Mouse (Mus musculus) layer of hippocampus, adult 9-10 months (tissue): ENCODE measurements around the gene Isyna1.

Experiments
- DNase-seq: peaks from one replicate; pipeline ENCODE4 v3.0.0; 2022; ENCODE audit warnings: low spot score

The Isyna1 gene

DNA sequence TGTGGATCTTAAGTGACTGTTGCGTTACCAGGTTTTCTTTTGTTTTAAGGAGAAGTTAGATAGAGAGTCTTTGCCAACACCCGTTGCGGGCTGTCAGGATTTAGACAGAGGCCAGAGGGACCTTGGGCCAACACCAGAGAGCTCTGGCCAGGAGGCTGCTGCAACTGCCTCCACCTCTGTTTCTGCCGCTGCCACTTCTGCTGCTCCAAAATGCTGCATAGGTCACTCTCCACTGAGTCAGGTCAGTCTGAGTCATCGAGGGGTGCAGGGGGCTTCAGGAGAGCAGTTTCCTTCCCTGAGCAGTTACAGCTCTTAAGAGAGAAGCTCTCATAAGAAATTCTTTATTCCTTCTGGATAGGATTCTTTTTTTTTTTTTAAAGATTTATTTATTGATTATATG, 32.9 kb downstream of the Isyna1 start:
- no peak for DNase-seq

- no peak for DNase-seq
These were observed 34.9 kb downstream of the Isyna1 start for GRCm38 (mm10) chr8:70628986-70629490.

GRCm38 (mm10) chr8:70629574-70630531, 35.7 kb downstream of the Isyna1 start:
- peak; percentile 89 for DNase-seq

DNA sequence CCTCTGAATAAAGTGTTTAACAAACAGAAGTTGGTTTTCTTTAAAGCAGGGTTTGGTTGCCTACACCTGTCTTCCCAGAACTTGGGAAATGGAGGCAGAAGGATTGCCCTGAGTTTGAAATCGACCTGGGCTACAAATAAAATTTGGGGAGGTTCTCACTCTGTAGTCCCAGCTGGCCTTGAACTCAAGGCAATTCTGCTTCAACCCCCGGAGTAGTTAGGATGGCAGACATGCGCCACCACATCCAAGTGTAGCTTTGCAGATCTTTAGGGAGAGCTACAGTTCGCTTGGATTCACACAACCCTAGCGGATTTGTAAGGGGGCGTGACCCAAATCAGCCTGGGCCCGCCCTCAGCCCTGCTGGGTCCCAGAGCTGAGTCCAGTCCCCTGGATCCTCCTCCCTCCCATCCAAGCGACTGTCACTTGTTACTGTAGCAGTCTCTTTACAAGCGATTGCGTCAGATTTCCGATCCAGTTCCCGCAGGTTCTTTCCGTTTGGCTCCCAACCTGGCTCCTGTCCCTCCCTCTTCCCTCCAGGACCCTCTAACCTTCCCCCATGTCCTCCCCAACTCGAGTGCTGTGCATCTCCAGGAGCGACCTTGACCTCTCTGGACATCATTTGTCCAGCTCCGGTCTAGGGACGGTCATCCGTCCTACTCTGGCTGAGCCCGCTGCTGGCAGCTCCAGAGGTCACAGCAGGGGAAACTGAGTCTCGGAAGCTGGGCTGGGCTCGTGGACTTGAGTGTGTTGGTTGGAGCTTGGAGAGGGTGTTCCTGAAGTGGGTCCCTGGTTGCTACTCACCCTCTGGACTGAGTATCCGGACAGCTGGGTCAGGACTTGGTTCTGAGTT, 36.6 kb downstream of the Isyna1 start:
- no peak for DNase-seq

DNA sequence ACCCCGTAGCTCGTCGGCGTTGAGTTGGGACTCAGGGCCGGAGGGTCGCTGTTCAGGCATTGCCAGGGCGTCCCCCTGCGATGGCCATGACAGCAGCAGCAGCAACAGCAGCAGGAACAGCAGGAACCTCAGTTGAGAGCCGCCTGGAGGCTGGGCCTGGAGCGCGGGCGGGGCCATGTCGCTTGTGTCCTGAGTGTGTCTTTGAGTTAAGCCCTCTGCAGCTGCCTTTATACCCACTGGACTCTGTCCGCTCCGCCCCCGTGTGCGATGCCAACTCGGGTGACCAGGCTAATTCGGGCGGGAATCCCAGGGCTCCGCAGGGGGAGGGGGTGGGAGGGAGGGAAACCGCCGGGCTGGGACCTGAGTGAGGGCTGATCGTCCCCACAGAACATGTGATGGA, 37.3 kb downstream of the Isyna1 start:
- DNase-seq: no peak

DNA sequence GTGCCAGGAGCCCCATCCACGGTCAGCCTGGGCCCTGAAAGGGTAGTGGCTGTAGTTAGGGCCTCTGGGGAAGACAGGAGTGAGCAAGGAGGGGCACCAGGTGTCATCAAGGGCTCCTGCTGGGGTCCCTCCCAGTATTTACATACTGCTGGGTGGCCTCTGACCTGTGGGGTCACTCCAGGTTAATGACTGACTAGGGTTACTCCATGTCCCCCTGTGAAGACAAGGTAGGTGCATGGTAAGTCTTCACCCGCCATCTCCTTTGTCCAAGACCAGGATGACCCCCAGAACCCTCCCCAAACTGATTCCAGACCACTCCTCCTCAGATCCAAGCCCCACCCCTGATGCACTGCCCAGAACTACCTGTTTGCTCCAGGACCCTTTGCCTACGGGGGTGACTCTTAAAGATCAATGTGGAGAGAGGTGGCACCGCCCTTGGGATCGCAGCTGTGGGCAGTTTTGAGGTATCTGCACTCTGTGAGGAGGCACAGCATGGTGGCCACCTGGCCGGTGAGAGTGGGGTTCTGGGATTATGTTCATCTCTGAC, 38.2 kb downstream of the Isyna1 start, which contains the start of gene Gdf15:
Gene Gdf15, minus strand, starts transcription at position 111 of the 547 bp plus-strand sequence.
- DNase-seq: no peak

GRCm38 (mm10) chr8:70634066-70634465, 39.9 kb downstream of the Isyna1 start:
- no peak for DNase-seq

GRCm38 (mm10) chr8:70635527-70635926, 41.4 kb downstream of the Isyna1 start:
- DNase-seq: no peak

DNA sequence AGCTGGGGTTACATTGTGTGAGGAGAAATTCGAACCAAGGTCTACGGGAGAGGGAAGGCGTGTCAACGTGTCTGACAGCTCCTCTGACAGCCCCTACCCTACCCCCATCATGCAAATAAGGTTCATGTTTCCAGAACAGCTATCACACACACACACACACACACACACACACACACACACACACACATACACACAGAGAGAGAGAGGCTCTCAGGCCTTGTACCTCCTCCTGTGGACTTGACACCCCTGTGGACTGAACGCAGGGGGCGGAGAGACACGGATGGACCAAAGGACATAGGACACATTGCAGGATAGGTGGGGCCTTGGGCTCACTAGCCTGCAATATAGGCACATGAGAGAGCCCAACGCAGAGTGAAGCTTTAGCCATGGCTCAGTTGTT, 42.7 kb downstream of the Isyna1 start:
- DNase-seq: no peak

DNA sequence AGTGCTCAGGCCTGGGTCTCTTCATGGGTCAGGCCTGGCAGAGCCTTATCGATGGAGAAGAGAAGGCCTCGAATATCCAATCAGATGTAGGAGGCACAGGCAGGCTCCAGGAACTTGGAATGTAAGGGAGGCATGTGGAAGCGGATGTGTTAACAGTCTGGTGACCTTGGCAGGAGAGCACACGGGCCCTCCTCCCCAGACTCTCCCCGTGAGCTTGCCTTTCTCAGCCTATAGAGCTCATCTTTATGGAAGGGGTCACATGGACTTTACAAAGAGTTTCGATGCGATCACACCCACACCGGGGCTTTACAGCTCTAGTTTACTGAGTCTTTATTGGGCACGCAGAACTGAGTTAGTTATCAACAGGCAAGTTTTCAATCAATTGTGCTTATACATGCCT, 44.6 kb downstream of the Isyna1 start:
- DNase-seq: no peak

DNA sequence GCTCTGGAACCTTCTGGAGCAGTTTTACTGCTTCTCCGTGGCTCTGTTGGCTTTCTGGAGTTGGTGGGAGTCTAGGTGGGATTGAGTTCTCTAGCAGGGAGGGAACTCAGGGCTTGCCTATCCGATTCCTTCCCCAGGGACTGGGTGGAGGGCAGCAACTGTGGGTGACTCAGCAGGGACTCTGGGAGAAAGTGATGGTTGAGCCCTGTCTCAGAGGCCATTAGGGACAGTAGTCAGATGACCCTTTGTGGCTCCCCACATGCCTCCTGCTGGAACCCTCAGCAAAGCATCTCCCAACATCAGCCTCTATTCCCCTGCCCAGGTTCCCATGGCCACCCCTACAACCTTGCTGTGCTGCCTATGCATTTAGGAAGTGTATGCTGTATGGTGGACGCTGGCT, 48.8 kb downstream of the Isyna1 start:
- DNase-seq: no peak

DNA sequence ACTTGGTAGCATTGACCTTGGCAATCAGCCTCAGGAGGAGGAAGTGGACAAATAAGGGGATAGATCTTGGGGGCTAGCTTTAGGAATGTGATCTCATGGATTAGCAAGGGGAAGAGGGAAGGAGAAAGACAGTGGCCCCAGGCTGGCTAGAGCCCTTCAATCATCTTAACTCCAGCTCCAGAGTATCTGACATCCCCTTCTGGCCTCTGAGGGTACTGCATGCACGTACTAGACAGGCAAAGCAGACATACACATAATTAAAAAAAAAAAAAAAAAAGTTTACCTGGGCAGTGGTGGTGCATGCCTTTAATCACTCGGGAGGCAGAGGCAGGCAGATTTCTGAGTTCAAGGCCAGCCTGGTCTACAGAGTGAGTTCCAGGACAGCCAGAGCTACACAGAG, 49.9 kb downstream of the Isyna1 start:
- no peak for DNase-seq

GRCm38 (mm10) chr8:70645501-70646224, 51.5 kb downstream of the Isyna1 start:
- DNase-seq: no peak

- DNase-seq: no peak
These were observed 52.2 kb downstream of the Isyna1 start for GRCm38 (mm10) chr8:70646369-70646768.

DNA sequence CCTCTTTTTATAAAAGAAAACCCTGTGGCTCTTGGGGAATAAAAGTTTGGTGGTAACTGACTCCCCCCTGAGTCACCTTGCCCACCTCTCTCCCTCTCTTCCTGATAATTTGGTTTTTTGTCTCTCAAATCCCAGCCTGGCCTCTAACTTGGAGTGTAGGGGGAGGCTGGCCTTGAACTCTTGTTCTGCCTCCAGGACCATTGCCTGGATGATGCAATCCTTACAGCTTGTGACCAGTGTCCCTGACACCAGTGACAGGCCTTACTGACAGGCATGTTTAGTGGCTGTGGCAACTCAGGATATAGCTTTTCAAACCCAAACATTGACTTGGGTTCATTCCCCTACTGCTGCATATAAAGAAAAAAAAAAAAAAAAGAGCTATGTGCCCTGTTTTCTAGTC, 52.6 kb downstream of the Isyna1 start:
- no peak for DNase-seq
